Mouse (Mus musculus) skeletal muscle tissue, adult 2 months (tissue): ENCODE measurements around the gene Gmps.
A peak's percentile ranks its signal among the peaks of the same experiment; 100 is the strongest.

Source experiments
- DNase-seq: peaks from one replicate; pipeline ENCODE4 v3.0.0-alpha.2; 2012; ENCODE audit warnings: low read depth, low spot score

Gmps gene

GRCm38 (mm10) chr3:63975955-63976908 is at the start of gene Gmps:
Gene Gmps (plus strand): TSS chr3:63976106.
- DNase-seq, result peak; percentile 85

GRCm38 (mm10) chr3:63928878-63929859 is 46.7 kb upstream of the Gmps start, which contains the start of gene E130311K13Rik:
Gene E130311K13Rik (minus strand): TSS chr3:63929472.
- peak; percentile 73 for DNase-seq

- no peak for DNase-seq
Measured at GRCm38 (mm10) chr3:63938928-63939327, 37.0 kb upstream of the Gmps start.

- DNase-seq, result peak; percentile 28
Measured at GRCm38 (mm10) chr3:63941204-63941850, 34.6 kb upstream of the Gmps start.

- no peak for DNase-seq
Measured at GRCm38 (mm10) chr3:63949837-63950236, 26.1 kb upstream of the Gmps start.

- no peak for DNase-seq
Measured at GRCm38 (mm10) chr3:63963421-63964099, 12.3 kb upstream of the Gmps start.

GRCm38 (mm10) chr3:63964100-63964921 is 11.6 kb upstream of the Gmps start, which contains the start of gene Slc33a1:
Gene Slc33a1 (minus strand): TSS chr3:63964768.
- DNase-seq, result peak; percentile 100

GRCm38 (mm10) chr3:63964922-63965249 is 11.0 kb upstream of the Gmps start:
- DNase-seq, result no peak

- no peak for DNase-seq
Measured at GRCm38 (mm10) chr3:63965929-63966328, 10.0 kb upstream of the Gmps start.

- DNase-seq, result no peak
Measured at GRCm38 (mm10) chr3:63977895-63978294, 2.0 kb downstream of the Gmps start.

GRCm38 (mm10) chr3:63986656-63987055 is 10.8 kb downstream of the Gmps start:
- no peak for DNase-seq

GRCm38 (mm10) chr3:63988722-63989440 is 13.0 kb downstream of the Gmps start:
- DNase-seq, result no peak

GRCm38 (mm10) chr3:64021436-64021835 is 45.5 kb downstream of the Gmps start:
- no peak for DNase-seq

- DNase-seq, result no peak
Measured at GRCm38 (mm10) chr3:64021867-64022266, 46.0 kb downstream of the Gmps start.

- no peak for DNase-seq
Measured at GRCm38 (mm10) chr3:64029846-64030245, 53.9 kb downstream of the Gmps start.

- DNase-seq, result no peak
Measured at GRCm38 (mm10) chr3:64038136-64038841, 62.4 kb downstream of the Gmps start.

GRCm38 (mm10) chr3:64039818-64040784 is 64.2 kb downstream of the Gmps start:
- DNase-seq, result peak; percentile 52
